Mouse (Mus musculus): Measurements from ENCODE around the gene Rhox8. TPM values are rescaled to one million over a fixed set of nuclear protein-coding genes. Genes with fewer than 3 reads are reported as not detected.
"Not testable (repeated sequence)": the region's sequence is repeated elsewhere in the genome, so short reads cannot be mapped to it uniquely, and the experiment has no call there.

Rhox8 gene
- not detected for total RNA-seq (2022)

GRCm38 (mm10) chrX:37878844-37879243 is at the start of gene Rhox8:
Rhox8 (minus strand) TSS chrX:37878944.
- DNase-seq (ENCODE audit: low spot score): no peak

DNA sequence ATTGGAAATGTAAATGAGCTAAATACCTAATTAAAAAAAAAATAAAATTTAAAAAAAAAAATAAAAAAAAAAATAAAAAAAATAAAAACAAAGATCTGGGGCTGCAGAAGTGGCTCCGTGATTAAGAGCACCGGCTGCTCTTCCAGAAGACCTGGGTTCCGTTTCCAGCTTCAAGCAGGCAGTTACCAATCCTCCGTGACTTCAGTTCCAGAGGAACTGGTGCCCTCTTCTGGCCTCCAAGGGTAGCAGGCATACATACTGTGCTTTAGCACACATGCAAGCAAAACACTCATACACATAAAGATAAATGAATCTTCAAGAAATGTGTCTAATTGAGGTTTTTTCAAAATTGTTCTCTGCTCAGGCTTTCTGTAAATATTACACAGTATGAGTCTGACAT is 37.6 kb upstream of the Rhox8 start:
- DNase-seq (ENCODE audit: low spot score): no peak

- DNase-seq (ENCODE audit: low spot score): no peak
Observed at GRCm38 (mm10) chrX:37908581-37908980, 29.8 kb upstream of the Rhox8 start.

- DNase-seq (ENCODE audit: low spot score): no peak
Observed at GRCm38 (mm10) chrX:37903727-37904126, 25.0 kb upstream of the Rhox8 start.

DNA sequence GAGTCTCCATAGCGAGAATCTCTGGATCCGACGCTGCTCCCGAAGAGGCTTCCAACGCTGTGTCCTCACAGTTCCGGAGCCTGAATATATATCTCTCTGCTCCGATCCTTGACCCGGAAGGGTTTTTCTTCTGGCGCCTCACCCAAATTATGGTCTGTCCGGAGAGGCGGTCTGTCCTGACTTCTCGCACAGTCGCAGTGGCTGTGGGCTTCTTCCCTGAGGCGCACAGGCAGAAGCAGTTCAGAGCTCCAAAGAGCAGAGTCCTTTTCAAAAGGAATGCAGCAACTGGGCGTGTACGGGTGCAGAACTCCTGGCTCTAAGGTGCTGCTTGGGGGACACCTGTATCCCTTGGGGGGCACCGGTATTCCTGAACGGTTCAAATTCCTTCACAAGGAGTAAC is 22.9 kb upstream of the Rhox8 start, which contains the start of gene Rhox9:
TSS of gene Rhox9 (minus strand) at position 101 of the 400 bp plus-strand sequence.
- not testable (repeated sequence) for DNase-seq (ENCODE audit: low spot score)

DNA sequence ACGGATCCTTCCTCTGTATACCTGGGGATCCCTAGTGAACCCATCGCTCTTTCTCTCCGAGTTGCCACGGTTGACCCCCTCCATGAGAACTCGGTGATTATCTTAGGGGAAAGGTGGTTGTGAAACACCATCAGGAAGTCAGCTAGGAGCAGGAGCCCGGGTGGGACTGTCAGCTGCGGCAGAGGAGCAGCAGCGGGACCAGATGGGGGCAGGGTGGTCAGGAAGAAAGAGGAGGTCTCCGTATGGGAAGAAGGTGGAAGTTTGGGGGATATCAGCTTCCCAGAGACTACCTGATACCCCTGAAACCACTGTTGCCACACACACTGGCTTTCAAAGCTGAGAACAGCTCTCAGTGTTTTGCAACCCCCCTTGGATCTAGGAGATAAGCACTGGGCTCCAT is 18.4 kb upstream of the Rhox8 start, which contains the start of gene Rhox7b:
TSS of gene Rhox7b (minus strand) at position 101 of the 400 bp plus-strand sequence.
- DNase-seq (ENCODE audit: low spot score): not testable (repeated sequence)

DNA sequence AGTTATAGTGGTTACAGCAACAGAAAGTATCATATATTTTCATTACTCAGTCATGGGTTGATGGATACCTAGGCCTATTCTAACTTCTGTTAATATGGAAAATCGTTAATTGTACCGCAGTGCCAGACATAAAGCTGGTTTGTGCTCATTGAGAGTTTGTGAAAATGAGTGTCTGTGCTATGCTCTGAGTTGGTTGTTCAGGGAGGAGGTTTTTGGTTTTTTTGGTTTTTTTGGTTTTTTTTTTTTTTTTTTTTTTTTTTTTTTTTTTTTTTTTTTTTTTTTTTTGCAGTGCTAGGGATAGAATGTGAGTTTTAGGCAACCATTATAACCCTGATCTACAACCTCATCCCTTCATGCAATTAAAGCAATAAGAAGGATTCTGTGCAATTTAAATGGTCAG is 7.1 kb downstream of the Rhox8 start:
- DNase-seq (ENCODE audit: low spot score): no peak

- DNase-seq (ENCODE audit: low spot score): not testable (repeated sequence)
Observed at GRCm38 (mm10) chrX:37831386-37831785, 47.4 kb downstream of the Rhox8 start, which contains the start of gene Rhox7a. Rhox7a (plus strand) TSS chrX:37831686.

DNA sequence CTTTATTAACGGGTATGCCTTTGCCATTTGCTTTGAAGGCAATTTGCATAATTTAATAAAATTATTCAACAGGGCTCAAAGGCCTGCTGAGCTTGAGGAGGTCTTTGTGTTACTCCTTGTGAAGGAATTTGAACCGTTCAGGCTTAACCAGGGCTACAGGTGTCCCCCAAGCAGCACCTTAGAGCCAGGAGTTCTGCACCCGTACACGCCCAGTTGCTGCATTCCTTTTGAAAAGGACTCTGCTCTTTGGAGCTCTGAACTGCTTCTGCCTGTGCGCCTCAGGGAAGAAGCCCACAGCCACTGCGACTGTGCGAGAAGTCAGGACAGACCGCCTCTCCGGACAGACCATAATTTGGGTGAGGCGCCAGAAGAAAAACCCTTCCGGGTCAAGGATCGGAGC is 52.1 kb downstream of the Rhox8 start, which contains the start of gene Rhox6:
TSS of gene Rhox6 (plus strand) at position 301 of the 400 bp plus-strand sequence.
- not testable (repeated sequence) for DNase-seq (ENCODE audit: low spot score)

Other genes with a start within 250 kb of the Rhox8 start
- not detected for gene Rhox2g, start 235.5 kb downstream of the Rhox8 start, total RNA-seq (2022)
- not detected for gene Rhox4g, start 227.6 kb downstream of the Rhox8 start, total RNA-seq (2022)
- gene Rhox3h, start 210.2 kb downstream of the Rhox8 start, total RNA-seq (2022): not detected
- gene Rhox2h, start 205.7 kb downstream of the Rhox8 start, total RNA-seq (2022): under 1 TPM in 2 of 4 experiments, not detected in 2; 0.63 to 0.72 TPM
- gene Rhox5, start 74.1 kb downstream of the Rhox8 start, total RNA-seq (2022): 1 to 10 TPM in 3 of 4 experiments, under 1 TPM in 1; 0.60 to 3.8 (median 1.6) TPM
- gene Rhox6, start 52.0 kb downstream of the Rhox8 start, total RNA-seq (2022): not detected
- not detected for gene Rhox7a, start 47.3 kb downstream of the Rhox8 start, total RNA-seq (2022)
- gene Rhox7b, start 18.3 kb upstream of the Rhox8 start, total RNA-seq (2022): not detected
- not detected for gene Rhox9, start 22.8 kb upstream of the Rhox8 start, total RNA-seq (2022)
- gene Btg1-ps1, start 139.9 kb upstream of the Rhox8 start, total RNA-seq (2022): not detected
- gene Btg1-ps2, start 164.2 kb upstream of the Rhox8 start, total RNA-seq (2022): not detected
- gene Rhox10, start 187.5 kb upstream of the Rhox8 start, total RNA-seq (2022): not detected
- not detected for gene Rhox11, start 206.2 kb upstream of the Rhox8 start, total RNA-seq (2022)
- not detected for gene Rhox12, start 232.0 kb upstream of the Rhox8 start, total RNA-seq (2022)
- gene Rhox13, start 242.3 kb upstream of the Rhox8 start, total RNA-seq (2022): not detected

Data from heart, adult 8-10 months (tissue).